8 mouse cellular contexts compared by ENCODE assay signal in genomic region chr17:66449460-66450341, GRCm38 (mm10). TPM values are rescaled to one million over a fixed set of nuclear protein-coding genes. Genes with fewer than 3 reads are reported as not detected.
A peak's percentile ranks its signal among the peaks of the same experiment; 100 is the strongest.
DNase-seq lines count a peak whose midpoint lies in the region; ATAC-seq and TF ChIP-seq lines count a peak whose summit lies in the region.

Gene Mtcl1 (minus strand): TSS chr17:66449750.

- no peaks in the 10 kb centered on the region for H3K27me3 ChIP-seq in ES-Bruce4 (ENCODE audit: control insufficient read depth, insufficient read depth, low read length, poor library complexity, severe bottlenecking)
- H3K27me3 ChIP-seq in forebrain, embryonic 15.5 days = no peaks in the 10 kb centered on the region
- H3K27me3 ChIP-seq in liver, embryonic 16.5 days (ENCODE audit: control insufficient read depth, insufficient read depth, low read depth, low read length) = peaks cover 66% of the 10 kb centered on the region
- peaks cover 13% of the 10 kb centered on the region; the same call in 1 of the 2 replicates for H3K27me3 ChIP-seq in neural tube, embryonic 13.5 days

- no peak for TF ChIP-seq EP300 in ES-Bruce4 (IDR thresholded peaks at IDR 0.05; ENCODE audit: insufficient read depth, low read depth, low read length)

- no peak for TF ChIP-seq CTCF in ES-Bruce4 (IDR thresholded peaks at IDR 0.05; ENCODE audit: low read depth, low read length)

- peak within 1 kb of the TSS; percentile 86 for H3K4me2 ChIP-seq in forebrain, embryonic 15.5 days (replicated peaks)
- H3K4me2 ChIP-seq in liver, embryonic 16.5 days (ENCODE audit: low read depth, low read length) = peak within 1 kb of the TSS; percentile 76
- peak within 1 kb of the TSS; percentile 91 for H3K4me2 ChIP-seq in neural tube, embryonic 13.5 days

- H3K36me3 ChIP-seq in ES-Bruce4 (ENCODE audit: control insufficient read depth, insufficient read depth, low read length, poor library complexity, severe bottlenecking) = 0 out of 2 replicates have a peak, but pooled peaks cover 3% of the 10 kb centered on the region
- H3K36me3 ChIP-seq in forebrain, embryonic 15.5 days = no peaks in the 10 kb centered on the region
- no peaks in the 10 kb centered on the region for H3K36me3 ChIP-seq in liver, embryonic 16.5 days (ENCODE audit: control insufficient read depth, insufficient read depth)
- no peaks in the 10 kb centered on the region for H3K36me3 ChIP-seq in neural tube, embryonic 13.5 days

- peak within 1 kb of the TSS; percentile 97 for H3K9ac ChIP-seq in ES-Bruce4 (ENCODE audit: low read depth, poor library complexity, severe bottlenecking)
- H3K9ac ChIP-seq in forebrain, embryonic 15.5 days (replicated peaks) = peak within 1 kb of the TSS; percentile 86
- no peak within 1 kb of the TSS; the same call in 1 of the 2 replicates for H3K9ac ChIP-seq in liver, embryonic 16.5 days (ENCODE audit: low read depth, low read length)
- peak within 1 kb of the TSS; percentile 99 for H3K9ac ChIP-seq in neural tube, embryonic 13.5 days

- DNase-seq in heart, postnatal 14 days = peak; percentile 69 to 82
- peak; percentile 78 to 87 for DNase-seq in kidney, postnatal 4 days
- DNase-seq in thymus, adult 18-20 months = peak; percentile 35 to 36

- TF ChIP-seq POLR2A in ES-Bruce4 (IDR thresholded peaks at IDR 0.05; ENCODE audit: insufficient read depth, low read length) = no peak

- H3K4me3 ChIP-seq in ES-Bruce4 (ENCODE audit: low read depth, low read length) = peak within 1 kb of the TSS; percentile 92
- H3K4me3 ChIP-seq in forebrain, embryonic 15.5 days = peak within 1 kb of the TSS; percentile 87
- H3K4me3 ChIP-seq in liver, embryonic 16.5 days (ENCODE audit: low read depth, low read length) = peak within 1 kb of the TSS; percentile 51
- peak within 1 kb of the TSS; percentile 92 for H3K4me3 ChIP-seq in neural tube, embryonic 13.5 days

- under 1% methylated on average over 68 of the region's 76 CpGs for WGBS in forebrain, embryonic 15.5 days
- WGBS in liver, embryonic 16.5 days (ENCODE audit: insufficient replicate concordance) = under 1% methylated on average over 75 of the region's 76 CpGs
- WGBS in neural tube, embryonic 13.5 days = under 1% methylated on average over 65 of the region's 76 CpGs

- H3K4me1 ChIP-seq in ES-Bruce4 (ENCODE audit: control insufficient read depth, insufficient read depth, low read length) = peaks cover 2% of the 10 kb centered on the region
- peaks cover 48% of the 10 kb centered on the region for H3K4me1 ChIP-seq in forebrain, embryonic 15.5 days
- peaks cover 2% of the 10 kb centered on the region for H3K4me1 ChIP-seq in liver, embryonic 16.5 days (ENCODE audit: control insufficient read depth, low read depth, low read length)
- H3K4me1 ChIP-seq in neural tube, embryonic 13.5 days (replicated peaks) = peaks cover 55% of the 10 kb centered on the region

- no peaks in the 10 kb centered on the region for H3K9me3 ChIP-seq in ES-Bruce4 (replicated peaks; ENCODE audit: control insufficient read depth, insufficient read depth, low read length, poor library complexity, severe bottlenecking)
- no peaks in the 10 kb centered on the region for H3K9me3 ChIP-seq in forebrain, embryonic 15.5 days
- no peaks in the 10 kb centered on the region for H3K9me3 ChIP-seq in liver, embryonic 16.5 days (replicated peaks; ENCODE audit: control insufficient read depth, low read length)
- no peaks in the 10 kb centered on the region for H3K9me3 ChIP-seq in neural tube, embryonic 13.5 days

- intact Hi-C loops in heart, postnatal 14 days (cut with DNase I) = loop anchor here (2.0 kb wide), 2 partner anchors 35 to 215 kb away; no protein-coding TSS in a partner anchor

- H3K27ac ChIP-seq in ES-Bruce4 (ENCODE audit: insufficient read depth, low read length) = no peak within 1 kb of the TSS
- H3K27ac ChIP-seq in forebrain, embryonic 15.5 days (replicated peaks) = peak within 1 kb of the TSS; percentile 93
- no peak within 1 kb of the TSS for H3K27ac ChIP-seq in liver, embryonic 16.5 days (ENCODE audit: low read length)
- peak within 1 kb of the TSS; percentile 97 for H3K27ac ChIP-seq in neural tube, embryonic 13.5 days (replicated peaks)

- peak; percentile 69 for ATAC-seq in cerebellum, adult (ENCODE audit: insufficient number of reproducible peaks, low FRiP score, low TSS enrichment)
- peak; percentile 88 for ATAC-seq in forebrain, embryonic 15.5 days (replicated peaks)
- peak; percentile 56; the same call in 1 of the 2 replicates for ATAC-seq in liver, embryonic 16.5 days (ENCODE audit: low read depth)
- peak; percentile 89 for ATAC-seq in neural tube, embryonic 13.5 days (ENCODE audit: low read depth)

RNA-seq across cellular contexts. Expression of gene Mtcl1, which starts in this region (rescaled TPM):
- polyA plus RNA-seq in ES-Bruce4 (2011; ENCODE audit: insufficient read depth, insufficient read length, low read depth, missing spikeins) = 91.0 and 92.3 TPM in 2 replicates
- polyA plus RNA-seq in forebrain, embryonic 15.5 days (2015; fragmentation: Nextera tagmentation; extraction: Ambion mirVana) = 33.5 and 35.5 TPM in 2 replicates
- 1 to 10 TPM; 4.4 to 4.6 TPM for total RNA-seq in heart, postnatal 14 days (2021)
- 0.05 and 0.21 TPM in 2 replicates for polyA plus RNA-seq in liver, embryonic 16.5 days (2015; fragmentation: Nextera tagmentation; extraction: Ambion mirVana)
- 26.4 and 28.0 TPM in 2 replicates for polyA plus RNA-seq in neural tube, embryonic 13.5 days (2015; fragmentation: Nextera tagmentation; extraction: Ambion mirVana)

Comparison
In these comparisons a context has a peak if more than half of its experiments do, and no peak if none do; other contexts are left out.
1. RNA of gene Mtcl1 (polyA plus RNA-seq): 91.0 to 92.3 TPM in ES-Bruce4, 33.5 to 35.5 TPM in forebrain, embryonic 15.5 days and 26.4 to 28.0 TPM in neural tube, embryonic 13.5 days; 0.05 to 0.21 TPM in liver, embryonic 16.5 days; every median in the first group is over 10 times any median in the second.
2. Peak in ATAC-seq, H3K4me3 ChIP-seq and H3K4me2 ChIP-seq in liver, embryonic 16.5 days; RNA of the gene not detected or under 1 TPM.
3. H3K27ac ChIP-seq: peak in forebrain, embryonic 15.5 days (single experiment) and neural tube, embryonic 13.5 days (single experiment); none in ES-Bruce4 (single experiment) and liver, embryonic 16.5 days (single experiment).
4. Peak in every context shown above with its lines, with median percentiles within 50 percentile points of each other: H3K4me3 ChIP-seq, ATAC-seq, H3K4me2 ChIP-seq and DNase-seq.